Mouse (Mus musculus) splenic B cell, adult 2 months (primary cell): ENCODE results near the gene Tmem167b.

Experiments used
- DNase-seq: peaks from one replicate; pipeline ENCODE4 v3.0.0-alpha.2; 2011; ENCODE audit warnings: low read depth, low spot score
- H3K27me3 ChIP-seq: 2 replicates; pipeline ENCODE4 v1.6.1; 2012; ENCODE audit warnings: mild to moderate bottlenecking, low read length, moderate library complexity, mixed read lengths; ENCODE audit not compliant: control insufficient read depth, poor library complexity, insufficient read depth, severe bottlenecking
- H3K36me3 ChIP-seq: 2 replicates; pipeline ENCODE4 v1.6.1; 2012; ENCODE audit warnings: mild to moderate bottlenecking, low read length, moderate library complexity, mixed read lengths; ENCODE audit not compliant: control insufficient read depth, poor library complexity, insufficient read depth, severe bottlenecking

Gene Tmem167b

GRCm38 (mm10) chr3:108510716-108511483 lies 51.4 kb downstream of the Tmem167b start:
- no peaks in the 10 kb centered on the region for H3K36me3 ChIP-seq

GRCm38 (mm10) chr3:108510156-108510555 lies 52.1 kb downstream of the Tmem167b start:
- no peaks in the 10 kb centered on the region for H3K27me3 ChIP-seq
- no peak for DNase-seq
- H3K36me3 ChIP-seq: no peaks in the 10 kb centered on the region

More at GRCm38 (mm10) chr3:108510716-108511483, 51.4 kb downstream of the Tmem167b start:
- H3K27me3 ChIP-seq: no peaks in the 10 kb centered on the region
- DNase-seq: no peak

- no peaks in the 10 kb centered on the region for H3K27me3 ChIP-seq
- H3K36me3 ChIP-seq: no peaks in the 10 kb centered on the region
- no peak for DNase-seq
Observed at GRCm38 (mm10) chr3:108508745-108509474, 53.4 kb downstream of the Tmem167b start.
